ENCODE assay signal across 24 mouse cellular contexts in the genomic region with DNA sequence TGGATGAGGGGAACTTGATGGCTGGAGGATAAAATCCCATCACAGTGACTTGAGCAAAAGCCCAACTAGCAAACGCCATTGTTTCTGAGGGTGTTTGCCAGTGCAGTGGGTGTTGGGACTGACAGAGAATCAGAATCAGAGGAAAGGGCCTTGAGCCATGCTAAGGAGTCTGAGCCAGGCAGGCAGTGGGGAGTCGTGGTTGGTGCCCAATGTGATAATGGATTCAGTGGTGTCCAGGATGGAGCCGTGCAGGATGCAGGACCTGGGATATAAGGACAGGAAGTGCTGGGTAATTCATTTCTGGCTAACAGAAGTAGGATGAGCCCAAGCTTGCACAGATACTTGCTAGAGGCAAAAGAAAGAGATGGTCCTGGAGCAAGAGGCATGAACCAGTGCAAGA.
A peak's percentile ranks its signal among the peaks of the same experiment; 100 is the strongest.
DNase-seq lines count a peak whose midpoint lies in the region; ATAC-seq and TF ChIP-seq lines count a peak whose summit lies in the region.
"Had no signal": no experiment of that assay in that cellular context is flagged by ENCODE, and none has a peak within 500 bp of the region (broad histone marks: within the 10 kb centered on the region; RNA-seq: fewer than 3 reads in every experiment).

No protein-coding gene starts in this region.

- no peaks in the 10 kb centered on the region for H3K36me3 ChIP-seq in midbrain, embryonic 11.5 days (ENCODE audit: control insufficient read depth, insufficient read depth, low read length)
- H3K36me3 ChIP-seq in midbrain, postnatal 0 days (ENCODE audit: insufficient read depth, low read length), result no peaks in the 10 kb centered on the region
- H3K36me3 ChIP-seq: hindbrain, embryonic 15.5 days; limb, embryonic 10.5 days; limb, embryonic 15.5 days; liver, embryonic 13.5 days; midbrain, embryonic 13.5 days had no signal

- peak; percentile 76 for ATAC-seq in cerebellum, adult (ENCODE audit: insufficient number of reproducible peaks, low FRiP score, low TSS enrichment)
- no peak for ATAC-seq in midbrain, embryonic 11.5 days (ENCODE audit: low FRiP score)
- ATAC-seq in midbrain, postnatal 0 days (ENCODE audit: low FRiP score), result no peak
- no peak for ATAC-seq in monocyte, adult 5-6 weeks (replicated peaks; ENCODE audit: insufficient number of reproducible peaks, low FRiP score, low TSS enrichment, poor library complexity, severe bottlenecking)
- ATAC-seq: inflammation-experienced regulatory T-cells, adult 6 months; lung, postnatal 0 days; midbrain, embryonic 13.5 days had no signal

- H3K27me3 ChIP-seq in midbrain, embryonic 11.5 days (ENCODE audit: control insufficient read depth, insufficient read depth, low read length), result no peaks in the 10 kb centered on the region
- H3K27me3 ChIP-seq in midbrain, postnatal 0 days (ENCODE audit: insufficient read depth, low read length), result no peaks in the 10 kb centered on the region
- H3K27me3 ChIP-seq: hindbrain, embryonic 15.5 days; limb, embryonic 15.5 days; liver, embryonic 13.5 days had no signal

- no peak overlapping the region for H3K27ac ChIP-seq in midbrain, embryonic 11.5 days (ENCODE audit: low read depth, low read length)
- no peak overlapping the region for H3K27ac ChIP-seq in midbrain, postnatal 0 days (ENCODE audit: low read depth, low read length)
- H3K27ac ChIP-seq: hindbrain, embryonic 15.5 days; limb, embryonic 10.5 days; limb, embryonic 15.5 days; liver, embryonic 13.5 days had no signal

- TF ChIP-seq CTCF in midbrain, postnatal 0 days (IDR thresholded peaks at IDR 0.05), result no peak

- no peak for DNase-seq in cerebellum, postnatal 4 days (ENCODE audit: low spot score in 2 of 2)
- peak; percentile 49 for DNase-seq in midbrain, embryonic 11.5 days (ENCODE audit: low spot score, missing footprints)
- DNase-seq in midbrain, postnatal 0 days (ENCODE audit: low spot score), result no peak
- peak; percentile 87 for DNase-seq in cerebellum, adult 9-10 months
- peak; percentile 77 to 83 for DNase-seq in cerebellum, postnatal 36 days
- DNase-seq in thymus, postnatal 14 days, result no peak
- DNase-seq: adrenal gland, adult 8-10 months; gastrocnemius, postnatal 14 days; kidney, adult 11 months; kidney, postnatal 4 days; liver, embryonic 13.5 days; lung, adult 18-20 months; lung, postnatal 4 days; thymus, adult 2 months had no signal

- H3K4me1 ChIP-seq in midbrain, embryonic 11.5 days (ENCODE audit: control insufficient read depth, insufficient read depth, low read length), result peaks cover 7% of the 10 kb centered on the region
- no peaks in the 10 kb centered on the region for H3K4me1 ChIP-seq in midbrain, postnatal 0 days (ENCODE audit: insufficient read depth, low read length)
- H3K4me1 ChIP-seq: limb, embryonic 15.5 days; megakaryocyte, embryonic 14.5 days had no signal

- H3K4me3 ChIP-seq in midbrain, embryonic 11.5 days (ENCODE audit: low read depth, low read length), result no peak overlapping the region
- H3K4me3 ChIP-seq in midbrain, postnatal 0 days (ENCODE audit: low read depth, low read length), result no peak overlapping the region
- H3K4me3 ChIP-seq: erythroblast, embryonic 14.5 days; hindbrain, embryonic 15.5 days; limb, embryonic 10.5 days; limb, embryonic 15.5 days; liver, embryonic 13.5 days; megakaryocyte, embryonic 14.5 days; midbrain, embryonic 13.5 days had no signal

- no peak overlapping the region for H3K4me2 ChIP-seq in midbrain, embryonic 11.5 days
- no peak overlapping the region for H3K4me2 ChIP-seq in midbrain, postnatal 0 days (ENCODE audit: low read depth, low read length, poor library complexity, severe bottlenecking)
- H3K4me2 ChIP-seq: hindbrain, embryonic 15.5 days; limb, embryonic 15.5 days; liver, embryonic 13.5 days; midbrain, embryonic 13.5 days had no signal

- no peaks in the 10 kb centered on the region for H3K9me3 ChIP-seq in midbrain, embryonic 11.5 days (ENCODE audit: control insufficient read depth, low read length)
- no peaks in the 10 kb centered on the region for H3K9me3 ChIP-seq in midbrain, postnatal 0 days (ENCODE audit: low read length)
- H3K9me3 ChIP-seq: hindbrain, embryonic 15.5 days; limb, embryonic 10.5 days; limb, embryonic 15.5 days; liver, embryonic 13.5 days; megakaryocyte, embryonic 14.5 days; midbrain, embryonic 13.5 days had no signal

- H3K9ac ChIP-seq in midbrain, embryonic 11.5 days (ENCODE audit: low read length), result no peak overlapping the region
- no peak overlapping the region for H3K9ac ChIP-seq in midbrain, postnatal 0 days (replicated peaks; ENCODE audit: low read length, poor library complexity, severe bottlenecking)
- H3K9ac ChIP-seq: hindbrain, embryonic 15.5 days; limb, embryonic 15.5 days; liver, embryonic 13.5 days; midbrain, embryonic 13.5 days had no signal

- WGBS in midbrain, embryonic 11.5 days, result 81% methylated on average over 3 of the region's 3 CpGs
- 72% methylated on average over 3 of the region's 3 CpGs for WGBS in midbrain, postnatal 0 days

Comparison
In these comparisons a context has a peak if more than half of its experiments do, and no peak if none do; other contexts are left out.
1. DNase-seq: peak in midbrain, embryonic 11.5 days (single experiment), cerebellum, adult 9-10 months (single experiment) and cerebellum, postnatal 36 days (2 of 2); none in cerebellum, postnatal 4 days (0 of 2), midbrain, postnatal 0 days (single experiment) and thymus, postnatal 14 days (single experiment).